Mouse (Mus musculus) right cerebral cortex, postnatal 14 days (tissue): ENCODE data around the gene Bik.
A peak's percentile ranks its signal among the peaks of the same experiment; 100 is the strongest.
"Not testable (repeated sequence)": the region's sequence is repeated elsewhere in the genome, so short reads cannot be mapped to it uniquely, and the experiment has no call there.

Experiments used
- DNase-seq: peaks from one replicate; pipeline ENCODE4 v3.0.0; 2022

The Bik gene

DNA sequence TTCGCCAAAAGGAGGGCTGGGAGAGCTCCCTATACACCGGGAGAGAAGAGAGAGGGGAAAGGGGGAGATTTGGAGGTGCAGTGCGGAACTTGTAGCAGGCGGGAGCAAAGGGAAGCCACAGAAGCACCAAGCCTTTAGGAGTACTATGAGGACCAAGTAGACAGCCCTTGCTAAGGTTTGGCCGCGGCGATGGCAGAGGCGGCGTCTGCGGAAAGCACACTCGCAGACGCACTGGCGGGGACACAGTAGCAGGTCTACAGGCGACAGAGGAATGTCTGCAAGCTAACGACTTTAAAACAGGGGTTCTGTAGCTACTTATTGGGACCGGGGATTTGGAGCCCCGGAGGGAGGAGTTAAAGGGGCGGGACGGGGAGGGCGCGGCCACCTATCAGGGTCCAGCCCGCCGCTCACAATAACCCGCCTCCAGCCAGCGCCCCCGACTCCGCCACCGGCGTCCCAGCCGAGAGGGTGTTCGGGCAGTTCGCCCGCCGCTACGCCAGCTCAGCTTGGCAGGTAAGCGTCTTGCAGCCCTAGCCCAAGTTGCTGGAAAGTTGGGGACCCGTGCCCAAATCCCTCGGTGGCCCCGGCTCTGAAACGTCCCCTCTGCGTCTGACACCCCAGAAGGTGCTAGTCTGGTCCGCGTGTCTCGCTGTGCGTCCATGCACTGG lies at the start of gene Bik:
TSS of gene Bik (plus strand) at position 439 of the 668 bp plus-strand sequence.
- DNase-seq: peak; percentile 32

DNA sequence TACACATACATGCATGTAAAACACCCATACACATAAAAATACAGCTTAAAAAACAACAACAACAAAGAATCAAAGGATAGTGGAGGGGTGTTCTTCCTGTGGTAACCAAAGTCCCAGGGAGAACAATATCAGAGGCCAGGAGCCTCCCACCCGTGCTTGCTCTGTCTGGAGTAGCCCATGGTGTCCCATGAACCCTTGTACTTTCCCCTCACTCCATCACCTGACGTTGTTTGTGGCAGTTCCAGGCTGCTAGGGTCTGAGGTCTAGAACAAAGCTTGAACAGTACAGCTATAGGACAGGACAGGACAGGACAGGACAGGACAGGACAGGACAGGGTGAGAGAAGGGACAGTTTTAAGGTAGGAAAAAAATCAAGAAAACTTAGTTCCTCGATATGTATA lies 48.6 kb upstream of the Bik start:
- no peak for DNase-seq

DNA sequence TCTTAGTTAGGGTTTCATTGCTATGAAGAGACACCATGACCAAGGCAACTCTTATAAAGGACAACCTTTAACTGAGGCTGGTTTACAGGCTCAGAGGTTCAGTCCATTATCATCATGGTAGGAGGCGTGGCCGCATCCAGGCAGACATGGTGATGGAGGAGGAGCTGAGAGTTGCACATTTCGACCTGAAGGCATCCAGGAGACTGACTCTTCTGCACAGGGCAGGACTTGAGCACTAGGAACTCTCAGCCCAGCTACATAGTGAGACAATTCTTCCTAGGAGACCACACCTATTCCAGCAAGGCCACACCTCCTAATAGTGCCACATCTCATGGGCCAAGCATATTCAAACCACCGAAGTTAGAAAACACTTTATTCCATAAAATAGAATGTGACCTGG lies 46.8 kb upstream of the Bik start:
- DNase-seq: no peak

DNA sequence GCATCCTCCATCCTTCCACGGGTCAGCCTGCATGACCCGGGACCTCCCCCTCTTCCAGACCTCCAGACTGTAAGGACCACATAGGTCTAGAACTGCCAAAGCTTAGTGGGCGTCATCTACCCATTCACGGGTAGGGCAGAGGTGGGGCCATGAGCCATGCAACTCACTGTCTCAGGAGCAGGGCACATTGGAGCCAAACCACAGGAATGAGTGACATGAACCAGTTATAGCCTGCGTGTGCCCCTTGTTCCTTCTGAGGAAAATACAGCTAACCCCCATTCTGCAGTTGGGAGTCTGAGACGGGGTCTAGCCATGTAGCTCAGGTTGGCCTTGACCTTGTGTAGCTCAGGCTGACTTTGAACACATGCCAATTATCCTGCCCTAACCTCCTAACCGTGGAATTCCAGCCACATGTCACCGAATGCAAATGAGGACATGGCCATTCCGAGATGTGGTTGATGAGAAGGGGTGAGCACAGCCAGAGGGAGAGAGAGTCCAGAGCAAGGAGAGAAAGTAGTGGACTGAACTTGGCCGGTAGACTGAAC lies 45.4 kb upstream of the Bik start:
- DNase-seq: no peak

DNA sequence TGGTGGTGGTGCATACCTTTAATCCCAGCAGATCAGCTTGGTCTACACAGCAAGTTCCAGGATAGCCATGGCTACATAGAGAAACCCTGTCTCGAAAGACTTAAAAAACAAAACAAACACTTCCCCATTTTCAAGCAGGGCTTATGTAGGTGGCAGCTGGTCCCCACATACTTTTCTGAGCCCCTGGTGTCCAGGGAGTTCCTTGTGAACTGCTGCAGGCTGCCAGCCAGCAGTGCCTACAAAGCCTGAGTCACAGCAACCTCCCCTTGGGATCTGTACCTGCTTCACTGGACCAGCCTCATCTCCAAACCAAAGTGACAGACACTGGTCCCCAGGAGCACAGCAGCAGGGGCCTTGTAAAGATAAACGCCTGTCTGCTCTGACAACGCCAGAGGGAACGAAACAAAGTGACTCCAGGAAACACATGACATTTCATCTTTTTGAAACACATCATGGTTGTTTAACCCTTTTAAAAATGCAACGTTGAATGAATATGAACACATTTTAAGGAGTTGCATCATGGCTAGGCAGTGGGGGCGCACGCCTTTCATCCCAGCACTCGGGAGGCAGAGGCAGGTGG lies 43.9 kb upstream of the Bik start:
- DNase-seq: no peak

DNA sequence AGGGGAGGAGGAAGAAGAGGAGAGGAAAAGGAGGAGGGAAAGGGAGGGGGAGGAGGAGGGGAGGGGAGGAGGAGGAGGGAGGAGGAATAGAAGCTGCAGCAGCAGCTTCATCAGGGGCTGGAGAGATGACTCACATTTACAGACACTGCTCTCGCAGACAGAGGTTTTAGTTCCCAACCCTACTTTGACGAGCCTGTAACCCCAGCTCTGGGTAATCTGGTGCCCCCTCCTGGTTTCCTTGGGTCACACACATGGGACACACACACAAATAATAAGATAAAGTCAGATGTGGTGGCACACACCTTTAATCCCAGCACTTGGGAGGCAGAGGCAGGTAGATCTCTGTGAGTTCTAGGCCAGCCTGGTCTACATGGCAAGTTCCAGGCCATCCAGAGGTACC lies 43.2 kb upstream of the Bik start:
- no peak for DNase-seq

DNA sequence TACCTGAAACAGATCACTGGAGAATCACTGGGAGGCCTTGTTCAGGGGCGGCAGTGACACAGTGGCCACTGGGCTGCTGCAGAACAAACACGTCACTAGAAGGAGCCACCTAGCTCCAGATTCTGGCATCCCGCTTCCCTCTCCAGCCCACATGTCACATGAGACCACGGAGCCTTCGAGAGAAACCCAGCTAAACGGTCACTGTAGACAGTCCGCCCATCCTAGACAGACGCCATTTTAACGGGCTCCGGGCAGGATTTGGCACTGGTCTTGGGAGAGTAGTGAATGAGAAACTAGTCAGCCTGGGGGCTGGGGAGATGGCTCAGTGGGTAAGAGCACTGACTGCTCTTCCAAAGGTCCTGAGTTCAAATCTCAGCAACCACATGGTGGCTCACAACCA lies 42.4 kb upstream of the Bik start:
- no peak for DNase-seq

DNA sequence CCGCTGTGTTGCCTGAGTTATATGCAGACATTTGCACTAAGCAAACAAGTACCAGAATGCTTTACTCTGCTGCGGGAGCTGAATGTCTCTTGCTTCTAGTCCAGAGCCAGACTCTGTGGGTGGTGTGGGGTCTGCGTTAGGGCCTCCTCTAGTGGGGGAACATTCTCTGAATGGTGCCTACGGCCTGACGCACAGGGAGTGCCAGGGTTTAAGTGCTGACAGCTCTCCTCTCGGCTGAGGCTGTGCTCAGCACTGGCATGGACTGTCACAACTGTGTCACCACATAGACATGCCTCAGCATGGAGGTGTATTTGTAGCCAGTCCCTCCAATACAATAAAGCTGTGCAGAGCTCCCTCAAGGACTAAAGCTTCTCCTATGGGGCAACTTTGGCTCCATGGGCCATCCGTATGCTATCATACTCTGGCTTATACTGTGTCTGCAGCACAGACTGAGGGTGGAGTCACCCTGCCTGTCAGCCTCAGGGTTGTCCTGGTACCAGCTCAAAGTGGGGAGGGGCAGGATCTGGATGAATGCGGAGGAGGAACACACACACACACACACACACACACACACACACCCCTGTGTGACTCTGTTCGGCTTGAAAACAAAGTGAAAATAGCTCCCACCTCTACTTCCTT lies 39.1 kb upstream of the Bik start:
- DNase-seq: no peak

DNA sequence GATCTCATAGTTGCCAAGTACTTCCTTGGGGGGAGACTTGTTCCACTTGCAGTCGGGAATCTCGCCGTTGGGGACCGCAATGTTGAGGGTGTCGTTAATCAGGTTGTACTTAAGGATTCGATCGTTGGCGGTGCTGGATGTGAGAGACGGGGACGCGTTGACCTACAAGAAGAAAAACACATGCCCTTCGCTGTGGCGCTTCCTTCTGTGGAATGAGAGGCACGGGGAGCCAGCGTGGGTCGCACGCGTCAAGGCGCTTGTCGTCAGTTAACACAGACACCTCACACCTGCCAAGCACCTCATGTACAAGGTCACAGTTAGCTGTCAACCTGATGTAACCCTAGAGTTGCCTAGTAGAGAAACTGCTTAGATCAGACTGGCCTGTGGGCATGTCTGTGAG lies 37.2 kb upstream of the Bik start:
- no peak for DNase-seq

DNA sequence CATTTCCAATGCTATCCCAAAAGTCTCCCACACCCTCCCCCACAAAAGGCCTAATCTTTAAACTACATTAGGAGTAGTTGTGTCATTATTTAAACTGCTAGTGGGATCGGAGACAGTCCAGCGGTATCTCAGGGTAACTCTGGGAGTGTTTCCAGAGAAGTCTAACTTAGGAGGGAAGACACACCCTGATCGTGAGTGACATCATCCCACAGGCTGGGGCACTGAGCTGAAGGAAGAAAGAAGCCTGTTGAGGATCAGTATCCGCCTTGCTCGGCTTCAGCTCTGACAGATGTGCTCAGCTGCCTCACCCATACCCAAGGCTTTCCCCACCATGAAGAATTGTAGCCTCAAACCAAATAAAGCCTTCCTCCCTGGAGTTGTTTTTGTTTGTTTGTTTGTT lies 34.8 kb upstream of the Bik start:
- no peak for DNase-seq

DNA sequence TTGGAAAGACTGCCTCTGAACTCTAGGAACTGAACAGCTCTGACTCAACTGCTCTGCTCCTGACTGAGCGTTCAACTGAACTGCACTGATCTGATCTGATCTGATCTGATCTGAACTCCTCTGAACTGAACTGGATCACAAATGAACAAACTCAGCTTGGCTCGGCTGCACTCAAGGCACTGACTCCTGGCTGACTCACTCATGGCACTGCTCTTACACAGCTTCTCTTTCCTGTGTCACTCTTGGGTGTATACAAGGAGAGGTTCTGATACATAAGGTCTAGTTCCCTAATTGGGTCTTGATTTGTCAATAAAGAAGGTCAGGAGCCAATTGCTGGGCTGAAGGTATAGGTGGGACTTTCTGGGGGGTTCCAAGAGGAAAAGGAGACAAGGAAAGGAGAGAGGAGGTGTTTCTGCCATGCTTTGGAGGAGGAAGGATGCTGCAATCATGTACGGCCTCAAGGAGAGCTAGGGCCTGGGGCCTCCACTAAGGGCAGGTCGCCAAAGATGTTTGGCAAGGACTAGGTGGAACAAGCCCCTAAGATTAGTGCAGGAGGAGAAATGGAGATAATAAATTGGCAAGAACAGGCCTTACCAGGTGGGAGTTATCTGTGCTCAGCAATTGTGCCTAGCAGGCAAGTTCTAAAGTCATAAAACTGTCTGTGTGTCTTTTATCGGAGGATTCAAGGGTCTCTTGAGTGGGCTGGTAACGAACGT lies 32.6 kb upstream of the Bik start:
- no peak for DNase-seq

DNA sequence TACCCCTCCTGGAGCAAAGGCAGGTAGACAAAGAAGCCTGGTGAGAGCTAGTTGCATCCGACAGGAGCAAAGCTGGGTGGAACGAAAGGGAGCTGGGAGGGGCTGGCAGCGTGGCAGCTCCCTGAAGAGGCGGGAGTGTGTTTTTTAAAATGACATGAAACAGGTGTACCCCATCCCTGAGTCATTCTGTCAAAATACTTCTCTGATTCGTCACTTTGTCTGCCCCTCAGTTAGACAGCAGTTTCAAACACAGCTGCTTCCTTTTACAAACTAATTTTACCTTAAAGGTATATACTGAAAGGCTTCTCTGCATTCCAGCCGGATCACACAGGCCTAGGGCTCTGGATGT lies 32.1 kb upstream of the Bik start:
- DNase-seq: no peak

DNA sequence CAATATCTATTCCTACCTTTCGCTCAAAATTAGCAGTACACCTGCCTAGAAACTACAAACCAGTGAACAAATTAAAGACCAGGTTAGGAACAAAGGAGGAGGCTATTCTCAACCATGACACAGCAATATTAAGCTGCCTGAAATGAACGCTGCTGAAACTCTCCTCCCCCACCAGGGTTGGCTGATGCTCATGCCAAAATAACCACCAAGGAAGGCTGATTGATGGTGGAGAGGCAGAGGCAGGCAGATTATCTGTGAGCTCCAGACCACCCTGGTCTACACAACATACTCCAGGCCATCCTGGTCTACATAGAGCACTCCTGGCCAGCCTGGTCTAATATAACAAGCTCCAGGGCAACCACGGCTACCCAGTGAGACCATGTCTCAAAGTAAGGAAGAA lies 31.5 kb upstream of the Bik start:
- no peak for DNase-seq

DNA sequence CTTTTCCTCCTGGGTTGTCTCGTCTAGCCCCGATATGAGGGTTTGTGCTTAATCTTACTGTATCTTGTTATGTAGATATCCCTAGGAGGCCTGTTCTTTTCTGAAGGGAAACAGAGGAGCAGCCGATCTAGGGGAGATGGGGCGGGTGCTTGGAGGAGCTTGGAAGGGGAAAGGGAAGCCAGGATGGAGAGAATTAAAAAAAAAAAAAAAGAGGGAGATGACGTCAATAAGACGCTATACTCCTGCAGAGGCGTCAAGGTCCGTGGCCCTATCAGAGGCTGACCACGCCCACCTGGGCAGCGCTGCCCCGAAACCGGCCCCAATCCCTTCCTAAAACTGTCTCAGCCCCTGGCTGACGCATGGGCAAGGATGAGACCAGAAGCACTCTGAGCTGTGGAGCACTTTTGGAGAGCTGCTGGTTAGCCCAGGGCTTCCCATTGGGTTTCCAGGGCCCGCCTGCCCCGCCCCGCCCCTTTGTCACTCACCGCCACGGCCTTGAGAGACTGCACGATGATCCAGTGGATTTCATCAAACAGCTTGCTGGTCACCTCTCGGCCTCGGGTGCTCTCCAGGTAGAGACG lies 30.8 kb upstream of the Bik start:
- DNase-seq: no peak

DNA sequence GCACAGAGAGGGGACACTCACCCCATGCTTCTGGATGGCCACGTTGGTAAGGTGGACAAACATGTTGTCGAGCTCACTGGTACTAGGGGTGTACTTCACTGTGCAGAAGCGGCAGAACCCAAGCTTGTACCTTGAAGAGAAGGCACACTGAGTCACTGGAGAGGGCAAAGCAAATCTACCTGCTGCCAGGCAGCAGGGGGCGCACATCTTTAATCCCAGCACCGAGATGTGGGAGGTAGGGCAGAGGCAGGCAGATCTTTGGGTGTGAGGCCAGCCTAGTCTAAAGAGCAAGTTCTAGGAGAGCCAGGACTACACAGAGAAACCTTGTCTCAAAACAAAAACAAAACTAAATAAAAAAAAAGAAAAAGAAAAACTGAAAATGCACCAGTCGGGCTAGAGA lies 29.4 kb upstream of the Bik start:
- no peak for DNase-seq

DNA sequence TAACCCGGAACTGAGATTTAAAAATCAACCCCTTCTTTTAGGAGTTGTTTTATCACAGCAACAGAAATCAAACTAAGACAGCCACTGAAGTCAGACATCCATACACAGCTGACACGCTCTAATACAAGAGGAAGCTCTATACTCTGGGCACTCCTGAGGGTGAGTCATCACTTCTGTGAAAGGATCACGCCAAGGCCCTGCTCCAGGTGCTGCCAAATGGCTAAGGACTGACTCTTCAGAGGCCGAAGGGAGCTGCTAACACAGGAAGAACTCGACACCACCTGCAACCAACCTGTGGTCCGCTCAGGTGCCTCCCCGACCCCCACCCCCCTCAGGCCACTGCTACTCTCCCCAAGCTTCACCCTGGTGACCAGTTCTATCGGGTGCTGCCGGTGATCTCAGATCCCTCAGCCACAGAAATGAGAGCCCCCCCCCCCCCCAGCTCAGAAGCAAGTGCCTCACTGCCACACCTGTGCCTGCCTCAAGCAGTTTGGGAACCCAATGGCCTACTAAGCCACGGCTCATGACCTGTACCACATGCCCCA lies 27.4 kb upstream of the Bik start:
- no peak for DNase-seq

DNA sequence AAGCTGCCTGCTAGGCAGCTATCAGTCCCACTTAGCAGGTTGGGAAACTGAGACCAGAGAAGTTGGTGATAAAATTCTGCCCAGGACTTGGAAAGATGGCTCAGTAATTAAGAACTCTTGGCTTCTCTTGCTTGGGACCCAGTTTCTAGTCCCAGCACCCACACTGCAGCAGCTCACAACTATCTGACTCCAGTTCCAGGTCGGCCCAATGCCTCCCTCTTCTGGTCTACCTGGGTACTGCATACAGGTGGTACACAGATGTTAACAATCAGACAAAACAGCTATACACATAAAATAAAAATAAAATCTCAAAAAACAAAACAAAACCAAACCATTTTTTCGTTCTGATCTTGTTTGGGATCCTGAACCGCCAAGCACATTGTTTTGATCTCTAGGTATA lies 26.3 kb upstream of the Bik start:
- no peak for DNase-seq

DNA sequence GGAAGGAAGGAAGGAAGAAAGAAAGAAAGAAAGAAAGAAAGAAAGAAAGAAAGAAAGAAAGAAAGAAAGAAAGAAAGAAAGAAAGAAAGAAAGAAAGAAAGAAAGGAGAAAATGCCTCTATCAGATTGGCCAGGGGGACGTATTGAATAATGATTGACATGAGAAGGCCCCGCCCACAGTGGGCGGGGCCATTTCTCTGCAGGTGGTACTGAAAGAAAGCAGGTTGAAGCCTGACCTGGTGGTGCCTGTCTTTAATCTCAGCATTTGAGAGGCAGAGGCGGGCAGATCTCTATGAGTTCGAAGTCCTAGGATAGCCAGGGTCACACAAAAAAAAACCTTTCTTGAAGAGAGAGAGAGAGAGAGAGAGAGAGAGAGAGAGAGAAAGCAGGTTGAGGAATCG lies 25.2 kb upstream of the Bik start:
- not testable (repeated sequence) for DNase-seq

DNA sequence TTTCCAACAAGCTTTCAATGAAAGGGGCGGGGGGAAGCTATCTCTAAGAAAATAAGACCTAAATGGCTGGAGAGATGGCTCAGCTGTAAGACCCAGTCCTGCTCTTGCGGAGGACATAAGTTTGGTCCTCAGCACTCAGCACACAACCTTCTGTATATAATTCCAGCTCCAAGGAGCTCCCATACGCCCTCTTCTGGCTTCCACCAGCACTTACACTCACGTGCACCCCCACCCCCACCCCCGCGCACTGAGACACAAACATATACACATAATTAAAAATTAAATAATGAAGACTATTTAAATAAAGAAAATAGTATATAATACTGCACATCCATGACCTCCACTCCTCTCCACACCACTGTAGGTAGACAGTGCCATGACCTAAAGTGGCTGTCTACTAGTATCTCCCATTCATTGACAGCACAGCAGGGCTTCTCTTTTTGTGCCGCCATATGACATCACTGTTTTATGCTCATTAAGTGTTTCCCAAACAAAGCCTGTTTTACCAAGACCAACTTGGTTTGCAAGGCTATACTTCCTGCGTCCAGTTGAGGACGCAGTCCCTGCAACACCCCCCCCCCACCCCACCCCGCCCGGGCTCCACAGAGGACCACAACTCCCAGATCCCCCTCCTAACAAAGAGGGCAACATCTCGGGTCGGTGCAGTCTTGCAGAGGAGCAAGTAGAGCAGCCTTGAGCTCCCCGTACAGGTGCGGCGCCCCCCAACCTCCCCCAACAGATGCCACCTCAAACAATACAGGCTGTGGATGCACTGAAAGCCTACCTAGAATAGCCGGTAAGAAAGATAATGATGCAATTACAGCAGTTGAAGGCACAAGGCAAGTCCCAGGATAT lies 16.5 kb upstream of the Bik start:
- DNase-seq: no peak

DNA sequence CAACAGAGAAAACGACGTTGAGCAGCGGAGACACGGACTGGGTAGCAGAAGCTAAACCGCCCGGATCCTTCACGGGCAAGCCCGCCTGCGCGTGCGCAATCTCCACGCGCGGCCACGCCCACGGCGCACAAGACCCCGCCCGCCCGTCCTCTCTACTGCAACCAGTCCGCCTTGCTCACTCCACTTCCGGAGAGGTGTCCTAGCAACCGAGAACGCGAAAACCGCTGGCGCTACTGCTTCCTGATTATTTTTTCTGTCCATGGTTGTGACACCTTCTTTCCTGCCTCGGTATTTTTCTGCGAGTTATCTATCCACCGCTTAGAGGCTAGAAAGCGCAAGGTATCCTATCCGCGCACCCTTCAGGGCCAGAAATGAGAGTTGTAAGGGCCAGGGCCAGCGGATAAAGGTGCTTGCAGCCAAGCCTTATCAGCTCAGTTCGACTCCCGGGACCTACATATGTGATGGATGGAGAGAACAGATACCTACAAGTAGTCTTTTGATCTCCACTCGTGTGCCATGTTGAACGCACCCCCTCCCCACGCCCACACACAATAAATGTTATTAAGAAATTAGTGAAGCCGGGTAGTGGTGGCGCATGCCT lies 15.8 kb upstream of the Bik start, which contains the start of gene Ttll1:
TSS of gene Ttll1 (minus strand) at position 89 of the 601 bp plus-strand sequence.
- peak; percentile 94 for DNase-seq

DNA sequence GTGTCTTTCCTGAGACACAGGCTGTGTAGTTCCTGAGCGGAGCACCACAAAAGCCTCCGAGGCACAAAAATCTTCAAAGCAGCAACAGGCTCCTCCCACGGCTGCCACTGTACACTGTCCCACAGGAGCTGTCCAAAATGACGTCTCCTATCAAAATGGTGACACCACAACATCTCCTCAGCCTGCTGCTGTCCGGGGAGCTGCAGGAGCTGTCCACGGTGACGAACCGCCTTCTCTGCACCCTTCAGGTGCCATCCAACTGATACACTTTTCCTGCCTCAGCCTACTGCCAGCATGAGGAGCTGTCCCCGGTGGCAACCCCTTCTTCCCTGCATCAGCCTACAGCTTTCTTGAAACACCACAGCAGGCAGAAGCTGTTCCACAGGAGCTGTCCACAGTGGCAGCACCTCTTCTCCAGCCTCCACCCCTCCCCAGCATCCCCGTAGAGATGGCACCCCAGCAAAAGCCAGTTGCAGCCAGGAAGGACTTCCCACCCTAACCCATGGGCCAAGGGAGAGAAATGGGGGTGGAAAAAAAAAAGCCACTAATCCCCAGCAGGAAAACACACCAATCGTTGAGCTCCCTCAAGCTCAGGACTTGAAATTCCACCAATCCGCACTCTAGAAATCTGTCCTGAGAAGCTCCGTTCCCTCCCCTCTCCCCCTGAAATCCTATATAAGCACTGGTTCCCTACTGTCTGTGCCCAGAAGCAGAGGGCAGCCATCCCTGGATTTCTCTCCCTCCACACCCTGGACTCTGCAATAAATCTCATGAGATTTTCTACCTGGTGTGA lies 14.0 kb upstream of the Bik start:
- no peak for DNase-seq
